Mouse (Mus musculus) kidney, postnatal 25 days (tissue): ENCODE results near the gene Snrnp200.
"Not testable (repeated sequence)": the region's sequence is repeated elsewhere in the genome, so short reads cannot be mapped to it uniquely, and the experiment has no call there.

Experiments
- DNase-seq, 2 experiments: peaks; one replicate each; pipeline ENCODE4 v3.0.0; 2021; ENCODE audit warnings: mixed read lengths in 2 of 2

Gene Snrnp200

GRCm38 (mm10) chr2:127254604-127255134 is 46.5 kb downstream of the Snrnp200 start:
- DNase-seq, result no peak

DNA sequence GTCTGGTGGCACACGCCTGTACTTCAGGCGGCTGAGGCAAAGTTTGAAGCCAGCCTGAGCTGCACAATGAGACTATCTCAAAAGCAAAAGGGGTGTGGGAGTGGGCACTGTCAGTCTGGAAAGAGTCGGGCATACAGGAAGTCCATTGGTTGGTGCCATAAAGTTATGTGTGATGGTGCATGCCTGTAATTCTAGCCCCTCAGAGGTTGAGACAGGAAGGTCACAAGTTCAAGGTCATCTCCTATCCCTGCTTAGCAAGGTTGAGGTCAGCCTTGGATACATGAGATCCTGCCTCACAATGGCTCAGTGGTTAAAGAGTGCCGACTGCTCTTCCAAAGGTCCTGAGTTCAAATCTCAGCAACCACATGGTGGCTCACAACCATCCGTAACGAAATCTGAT is 47.1 kb downstream of the Snrnp200 start:
- no peak for DNase-seq

GRCm38 (mm10) chr2:127259340-127259739 is 51.2 kb downstream of the Snrnp200 start:
- no peak for DNase-seq

- DNase-seq, result no peak
Measured at GRCm38 (mm10) chr2:127262480-127262879, 54.3 kb downstream of the Snrnp200 start.

DNA sequence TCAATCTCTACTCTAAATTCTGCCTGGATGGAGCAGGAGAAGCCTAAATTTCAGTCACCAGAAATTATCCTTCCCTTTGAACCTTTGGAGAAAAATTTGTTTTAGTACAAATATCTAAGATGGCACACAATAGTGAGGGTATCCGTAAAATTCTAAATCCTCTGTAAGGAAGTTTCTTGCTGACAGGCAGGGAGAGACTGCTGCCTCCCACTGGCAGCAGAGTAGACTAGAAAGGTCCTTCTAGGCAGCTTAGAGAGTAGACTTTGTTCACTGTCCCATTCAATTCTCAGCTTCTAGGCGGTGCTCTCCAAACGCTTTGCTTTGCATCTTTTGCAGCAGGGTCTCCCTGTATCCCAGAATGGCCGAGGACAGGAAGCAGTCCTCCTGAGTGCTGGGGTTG is 59.7 kb downstream of the Snrnp200 start:
- no peak for DNase-seq

DNA sequence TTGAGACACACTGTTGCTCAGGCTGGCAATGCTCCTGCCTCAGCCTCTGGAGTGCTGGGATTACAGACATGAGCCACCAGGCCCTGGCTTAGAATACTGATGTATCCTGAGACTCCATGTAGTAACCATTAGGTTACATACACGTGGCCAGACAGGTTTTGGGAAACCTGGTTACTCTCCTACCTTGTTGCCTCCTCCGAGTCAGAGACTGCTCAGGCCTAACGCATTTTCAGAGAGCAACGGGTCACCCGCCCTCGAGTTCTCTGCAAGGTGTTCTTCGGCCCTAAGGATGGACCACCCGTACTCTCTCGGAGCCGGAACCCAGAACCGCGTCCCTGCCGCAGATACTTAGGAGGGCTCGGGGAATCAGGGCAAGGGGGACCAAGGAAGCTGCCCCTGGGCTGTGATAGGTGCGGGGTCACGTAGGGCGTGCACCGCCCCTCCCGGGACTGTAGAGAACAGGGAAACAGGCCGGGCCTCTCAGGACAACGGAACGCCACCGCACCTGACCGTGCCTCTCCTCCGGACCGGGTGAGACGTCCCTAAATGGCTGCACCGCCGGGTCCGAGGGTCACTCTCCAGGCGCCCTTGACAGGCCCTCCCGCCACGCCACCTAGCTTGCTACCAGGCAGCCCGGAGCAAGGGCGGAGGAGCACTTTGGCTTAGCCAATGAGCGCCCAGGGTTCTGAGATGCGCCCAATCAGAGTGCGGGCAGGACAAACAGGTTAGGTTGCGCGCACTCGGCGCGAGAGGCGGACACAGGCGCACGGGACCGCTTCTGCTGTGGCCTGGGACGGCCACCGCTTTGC is 61.5 kb downstream of the Snrnp200 start, which contains the start of gene Stard7:
Stard7 (plus strand) TSS at position 728 of the 809 bp plus-strand sequence.
- DNase-seq, result peak; percentile 97 to 99

- DNase-seq, result peak; percentile 86 to 95
Measured at GRCm38 (mm10) chr2:127270300-127271041, 62.3 kb downstream of the Snrnp200 start.

- DNase-seq, result peak; percentile 35 to 57
Measured at GRCm38 (mm10) chr2:127271042-127271515, 62.9 kb downstream of the Snrnp200 start.

GRCm38 (mm10) chr2:127272049-127272448 is 63.9 kb downstream of the Snrnp200 start:
- not testable (repeated sequence) for DNase-seq

GRCm38 (mm10) chr2:127272806-127273205 is 64.6 kb downstream of the Snrnp200 start:
- no peak for DNase-seq

GRCm38 (mm10) chr2:127274590-127274989 is 66.4 kb downstream of the Snrnp200 start:
- DNase-seq, result no peak

DNA sequence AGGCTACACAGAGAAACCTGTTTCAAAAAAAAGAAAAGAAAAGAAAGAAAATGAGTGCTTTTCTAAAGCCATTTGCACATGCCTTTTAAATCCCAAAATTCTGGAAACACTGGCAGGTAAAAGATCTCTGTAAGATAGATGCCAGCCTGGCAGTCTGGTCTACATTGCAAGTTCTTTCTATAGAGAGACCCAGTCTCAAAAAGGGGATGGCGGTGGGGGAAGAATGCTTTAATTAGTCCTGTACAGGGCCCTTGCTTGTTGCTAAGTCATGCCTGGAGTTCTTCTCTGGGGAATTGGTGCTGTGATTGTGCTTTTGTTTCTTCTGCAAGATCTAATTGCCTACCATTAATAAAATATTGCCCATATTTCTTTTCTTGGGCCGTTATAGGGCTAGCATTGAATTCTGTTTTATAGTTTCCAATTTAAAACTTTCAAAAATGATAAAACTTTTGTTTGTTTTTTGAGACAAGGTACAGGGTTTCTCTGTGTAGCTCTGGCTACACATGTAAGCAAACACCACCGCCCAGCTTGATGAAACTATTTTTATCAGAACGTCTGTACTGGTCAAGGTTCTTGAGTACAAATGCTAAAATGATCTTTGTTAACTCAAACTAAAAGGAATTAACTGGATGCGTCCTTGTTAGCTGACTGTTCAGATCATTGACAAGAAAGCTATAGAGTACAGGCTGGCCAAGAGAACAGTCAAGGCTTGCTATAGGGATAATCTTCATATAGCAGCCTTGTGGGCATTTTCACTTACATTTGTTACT is 67.5 kb downstream of the Snrnp200 start:
- DNase-seq, result no peak

- DNase-seq, result no peak
Measured at GRCm38 (mm10) chr2:127278162-127278561, 70.0 kb downstream of the Snrnp200 start.
